Mouse (Mus musculus) spleen, postnatal 10 days (tissue): ENCODE data around the gene Dand5.

ENCODE experiments used
- DNase-seq, 2 experiments: peaks; one replicate each; pipeline ENCODE4 v3.0.0; 2021 to 2022; ENCODE audit warnings: low spot score in 2 of 2

The Dand5 gene

GRCm38 (mm10) chr8:84783919-84784581, 38.6 kb downstream of the Dand5 start:
- DNase-seq: no peak

- no peak for DNase-seq
Observed at GRCm38 (mm10) chr8:84783198-84783918, 39.3 kb downstream of the Dand5 start.

GRCm38 (mm10) chr8:84782680-84783079, 39.9 kb downstream of the Dand5 start:
- DNase-seq: no peak

- DNase-seq: no peak
Observed at GRCm38 (mm10) chr8:84781686-84782505, 40.7 kb downstream of the Dand5 start.

- no peak for DNase-seq
Observed at GRCm38 (mm10) chr8:84780949-84781680, 41.5 kb downstream of the Dand5 start.

DNA sequence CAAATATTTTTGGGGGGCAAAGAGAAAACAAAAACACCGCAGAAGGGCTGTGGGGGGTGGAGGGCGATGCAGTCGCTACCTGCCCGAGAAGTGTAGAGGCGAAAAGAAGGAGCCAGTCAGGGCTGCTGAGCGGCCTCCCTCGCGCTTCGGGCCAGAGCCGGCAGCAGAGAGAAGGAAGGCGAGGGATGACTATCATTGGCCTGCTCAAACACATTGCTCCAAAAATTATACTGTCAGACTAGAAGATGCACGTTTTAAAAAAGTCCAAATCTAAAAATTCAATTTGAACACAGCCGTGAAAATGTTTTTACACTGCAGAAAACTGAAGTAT, 42.4 kb downstream of the Dand5 start:
- DNase-seq: no peak

DNA sequence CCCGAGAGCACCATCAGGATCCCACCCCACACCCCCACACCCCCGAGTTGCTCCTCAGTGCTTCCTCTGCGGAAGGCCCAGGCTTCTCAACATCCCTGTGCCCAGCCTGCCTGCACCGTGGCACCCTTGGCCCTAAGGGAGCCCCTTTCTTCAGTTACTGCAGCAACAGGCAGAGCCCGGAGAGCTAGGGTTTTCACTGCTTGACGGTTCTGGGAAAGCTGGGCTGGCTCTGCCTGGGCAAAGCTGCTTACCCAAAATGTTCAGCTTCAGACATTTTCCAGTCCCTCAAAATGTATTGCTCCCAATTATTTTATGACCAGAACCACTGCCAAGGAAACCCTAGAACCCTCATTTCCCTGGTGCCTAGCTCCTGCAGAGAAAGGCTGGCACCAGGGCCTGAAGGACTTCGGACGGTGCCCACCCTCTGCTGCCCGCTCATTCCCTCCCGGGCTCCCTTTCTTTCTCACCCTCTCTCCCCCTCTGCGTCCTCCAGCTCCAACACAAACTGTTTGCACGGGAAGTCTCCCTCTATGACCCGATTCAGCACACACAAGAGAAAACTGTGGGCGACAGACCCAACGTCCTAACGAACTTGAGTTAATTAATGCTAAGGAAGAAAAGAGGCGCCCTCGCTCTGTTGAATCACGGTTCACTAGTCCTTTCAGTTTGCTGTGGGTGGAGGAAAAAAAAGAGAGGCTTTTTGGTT, 43.0 kb downstream of the Dand5 start:
- no peak for DNase-seq

DNA sequence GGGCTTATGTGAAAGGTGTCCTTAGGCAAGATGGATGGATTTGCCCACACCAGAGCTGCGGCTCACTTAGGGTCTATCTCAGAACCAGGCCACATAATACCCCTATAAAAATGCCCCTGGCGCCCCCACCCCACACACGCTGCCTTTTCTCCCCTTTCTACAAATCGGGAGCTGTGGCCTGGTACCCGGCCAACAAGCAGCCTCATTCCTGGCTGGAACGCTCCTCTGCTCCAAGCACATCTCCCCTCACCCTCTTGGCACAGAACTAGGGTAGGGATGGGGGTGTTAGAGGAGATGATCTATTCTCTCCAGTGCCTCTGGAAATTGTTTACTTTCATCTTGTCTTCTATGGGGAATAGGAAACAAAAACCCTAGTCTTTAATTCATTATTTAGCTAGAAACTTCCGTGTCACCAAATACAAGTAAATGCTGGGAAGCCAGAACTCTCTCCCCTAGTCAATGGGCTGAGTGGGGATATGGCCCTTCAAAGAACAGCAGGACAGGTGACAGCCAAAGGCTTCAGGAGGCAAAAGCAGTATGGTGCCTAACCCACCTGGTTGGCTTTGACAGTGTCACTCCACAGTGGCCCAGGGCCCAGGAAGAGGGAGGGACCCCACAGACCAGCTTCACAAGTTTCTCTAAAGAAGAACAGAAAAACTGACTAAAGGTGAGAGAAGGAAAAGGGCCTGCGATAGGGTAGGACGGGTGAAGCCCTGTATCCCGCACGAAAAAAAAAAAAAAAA, 43.8 kb downstream of the Dand5 start:
- no peak for DNase-seq

- no peak for DNase-seq
Observed at GRCm38 (mm10) chr8:84777899-84778637, 44.6 kb downstream of the Dand5 start.

DNA sequence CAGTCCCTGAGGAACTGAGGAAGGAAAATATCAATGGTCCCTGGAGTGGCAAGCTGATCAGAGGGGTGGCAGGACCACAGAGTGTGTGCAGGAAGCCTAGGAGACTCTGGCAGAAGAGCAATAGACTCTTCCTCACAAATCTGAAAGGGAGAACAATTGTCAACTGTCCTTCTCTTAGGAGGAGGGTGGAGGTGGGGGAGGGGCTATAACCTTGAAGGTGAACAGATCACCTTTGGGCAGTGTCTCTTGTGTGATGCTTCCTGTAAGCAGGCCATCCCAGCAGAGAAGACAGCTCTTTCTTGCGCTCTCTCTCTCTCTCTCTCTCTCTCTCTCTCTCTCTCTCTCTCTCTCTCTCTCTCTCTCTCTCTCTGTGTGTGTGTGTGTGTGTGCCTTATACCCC, 46.1 kb downstream of the Dand5 start:
- DNase-seq: no peak

DNA sequence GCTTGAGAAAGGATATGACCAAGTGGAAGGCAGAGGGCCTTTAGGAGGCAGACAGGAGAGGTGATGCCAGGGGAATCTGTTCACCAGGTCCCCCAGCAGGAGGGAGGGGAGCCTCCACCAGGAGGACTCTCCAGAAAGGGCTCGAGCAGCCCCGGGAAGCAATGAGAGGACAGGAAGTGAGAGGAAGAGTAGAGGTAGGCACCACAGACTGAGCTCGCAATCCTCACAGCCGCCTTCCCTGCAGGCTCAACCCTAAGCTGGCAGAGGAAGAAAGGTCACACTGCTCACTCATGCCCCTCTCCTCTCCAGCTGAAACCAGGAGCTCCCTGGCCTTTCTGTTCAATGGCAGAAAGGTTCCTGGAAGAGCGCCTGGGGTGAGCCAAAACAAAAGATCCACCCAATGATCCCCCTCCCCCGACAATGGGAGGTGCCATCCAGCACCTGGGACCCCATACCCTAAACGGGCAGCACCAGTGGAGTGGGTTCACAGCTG, 47.0 kb downstream of the Dand5 start:
- no peak for DNase-seq

DNA sequence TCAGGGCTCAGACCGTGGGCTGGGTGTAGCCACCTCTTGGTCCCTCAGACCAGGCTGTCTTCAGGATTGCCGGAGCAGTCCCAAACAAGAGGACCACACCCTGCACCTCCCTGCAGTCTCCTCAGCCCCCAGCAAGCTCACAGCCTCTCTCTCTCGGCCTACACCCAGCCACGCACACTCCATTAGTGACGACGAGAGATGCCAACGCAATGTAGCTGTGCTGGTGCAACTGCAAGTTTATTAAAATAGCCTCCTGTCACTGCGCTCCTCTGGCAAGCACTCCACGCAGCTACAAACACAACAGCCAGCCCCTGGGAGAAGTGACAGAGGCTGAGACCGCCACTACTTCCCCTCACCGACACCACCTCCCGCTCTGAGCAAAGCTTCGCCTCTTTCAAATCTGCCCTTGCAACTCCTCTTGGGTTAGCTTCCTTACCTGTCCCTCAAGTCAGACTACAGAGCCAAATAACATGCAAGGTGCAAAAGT, 47.5 kb downstream of the Dand5 start:
- DNase-seq: no peak

DNA sequence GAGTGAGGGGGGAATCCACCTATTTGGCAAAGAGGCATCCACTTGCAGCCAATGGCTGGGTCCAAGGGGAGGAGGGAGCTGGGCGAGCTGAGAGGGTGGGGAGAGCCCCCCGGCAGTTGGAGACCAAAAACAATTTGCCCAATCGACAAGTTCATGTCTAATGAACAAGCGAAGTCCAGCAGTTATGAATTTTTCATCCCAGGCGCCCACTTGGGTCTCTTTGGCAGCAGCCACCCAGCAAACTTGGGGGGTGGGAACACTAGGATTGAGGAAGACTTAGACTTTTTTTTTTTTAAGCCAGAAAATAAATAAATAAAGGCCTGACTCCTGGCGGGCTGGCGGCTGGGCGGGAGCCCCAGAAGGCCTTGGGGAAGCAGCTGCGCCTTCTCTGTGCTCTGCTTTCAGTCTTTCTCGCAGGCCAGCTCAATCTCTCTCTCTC, 48.1 kb downstream of the Dand5 start:
- DNase-seq: no peak

DNA sequence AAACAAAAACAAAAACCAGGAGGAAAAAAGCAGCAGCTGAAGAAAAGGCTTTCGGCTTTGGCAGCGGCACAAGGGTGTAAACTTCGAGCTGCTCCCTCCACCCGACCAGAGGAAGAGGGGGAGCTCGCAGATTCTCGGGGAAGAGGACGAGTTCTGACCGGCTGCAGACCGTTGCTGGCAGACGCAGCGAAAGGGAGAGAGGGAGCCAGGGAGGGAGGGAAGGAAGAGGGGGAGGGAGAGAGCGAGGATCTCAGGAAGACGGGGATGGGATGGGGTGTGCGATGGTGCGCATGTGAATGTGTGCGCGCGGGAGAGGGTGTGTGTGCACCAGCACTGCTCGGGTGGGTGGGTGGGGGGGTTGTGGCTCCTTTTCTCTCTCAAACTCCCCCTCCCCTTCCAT, 48.8 kb downstream of the Dand5 start:
- DNase-seq: peak in 1 of 2 experiments; percentile 32

- no peak for DNase-seq
Observed at GRCm38 (mm10) chr8:84773304-84773703, 49.3 kb downstream of the Dand5 start.

- DNase-seq: no peak
Observed at GRCm38 (mm10) chr8:84772628-84773027, 50.0 kb downstream of the Dand5 start.

DNA sequence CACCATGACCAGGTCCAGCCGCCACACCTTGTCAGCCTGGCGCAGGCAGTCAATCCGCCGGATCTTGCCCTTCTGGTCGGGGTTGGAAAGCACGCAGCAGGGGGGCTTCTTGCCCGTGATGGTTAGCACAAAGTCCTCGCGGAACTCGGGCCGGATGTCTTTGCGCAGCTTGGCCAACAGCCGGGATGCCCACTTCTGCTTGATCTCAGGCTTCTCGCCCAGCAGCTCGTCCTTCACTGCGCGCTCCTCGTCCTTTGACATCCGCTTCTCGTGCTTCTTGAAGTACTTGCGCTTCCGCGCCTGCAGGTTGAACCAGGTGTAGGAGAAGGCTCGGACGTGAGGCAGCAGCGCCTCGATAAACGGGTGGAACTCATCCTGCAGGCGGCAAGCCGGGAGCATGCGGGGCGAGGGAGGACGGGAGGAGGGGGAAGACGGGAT, 50.7 kb downstream of the Dand5 start:
- DNase-seq: no peak

DNA sequence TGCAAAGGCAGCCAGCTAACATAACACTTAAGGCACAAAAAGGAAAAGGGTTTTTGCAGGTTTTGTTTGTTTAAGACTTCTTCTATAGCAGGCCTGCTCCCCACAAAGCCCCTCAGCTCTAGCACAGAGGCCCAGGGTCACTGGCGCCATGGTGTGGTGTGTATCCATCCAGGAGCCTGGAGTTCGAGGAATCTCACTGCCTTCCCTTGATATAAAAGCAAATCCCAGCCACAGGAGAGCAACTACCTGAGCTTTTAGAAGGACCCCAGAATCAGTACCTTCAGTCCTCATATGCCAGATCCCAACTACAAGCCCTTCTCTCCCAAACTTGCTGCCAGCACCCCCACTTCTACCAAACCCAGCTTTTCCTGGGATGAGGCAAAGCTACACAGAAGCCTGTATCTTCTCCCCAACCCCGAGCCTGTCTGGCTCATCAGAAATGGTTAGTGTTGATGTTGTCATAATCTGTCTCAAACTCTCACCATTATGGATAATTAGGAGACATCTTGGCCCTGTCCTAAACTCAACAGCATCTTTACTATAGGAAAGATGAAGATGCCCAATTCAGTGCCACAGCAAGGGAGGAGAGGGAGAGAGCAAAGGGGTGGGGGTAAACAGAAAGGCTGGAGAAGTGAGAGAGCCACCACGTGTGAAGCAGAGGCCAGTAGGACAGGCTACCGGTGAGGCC, 51.5 kb downstream of the Dand5 start:
- no peak for DNase-seq
